Comparison of ENCODE assay signal across 8 mouse cellular contexts in genomic region chr12:100849421-100850138, GRCm38 (mm10). TPM values are rescaled to one million over a fixed set of nuclear protein-coding genes. Genes with fewer than 3 reads are reported as not detected.
DNase-seq lines count a peak whose midpoint lies in the region; ATAC-seq and TF ChIP-seq lines count a peak whose summit lies in the region.

No protein-coding gene starts in this region.

- TF ChIP-seq CTCF in CH12.LX (conservative IDR thresholded peaks at IDR 0.05 in 1 of 2, IDR thresholded peaks at IDR 0.05 in 1 of 2; ENCODE audit: low read depth in 2 of 2, low read length in 2 of 2), result peak; percentile 81 to 95
- peak; percentile 35; the same call in 1 of the 2 replicates for TF ChIP-seq CTCF in lung, adult 2 months (IDR thresholded peaks at IDR 0.05; ENCODE audit: insufficient read depth, low read length)

- no peak for TF ChIP-seq EP300 in CH12.LX (IDR thresholded peaks at IDR 0.05; ENCODE audit: low read length)

- peaks cover 3 to 34% of the 10 kb centered on the region in 2 experiments for H3K36me3 ChIP-seq in CH12.LX (replicated peaks in 1 of 2; ENCODE audit: control insufficient read depth in 1 of 2, insufficient read depth in 1 of 2, low read length in 1 of 2)
- no peaks in the 10 kb centered on the region for H3K36me3 ChIP-seq in neural tube, embryonic 15.5 days

- ATAC-seq in neural tube, embryonic 15.5 days (ENCODE audit: low FRiP score), result peak; percentile 66

- H3K4me1 ChIP-seq in CH12.LX (ENCODE audit: control insufficient read depth in 1 of 2, insufficient read depth in 2 of 2), result peaks cover under 1 to 19% of the 10 kb centered on the region in 2 experiments
- no peaks in the 10 kb centered on the region for H3K4me1 ChIP-seq in lung, adult 2 months (ENCODE audit: control insufficient read depth, insufficient read depth, low read length)
- H3K4me1 ChIP-seq in neural tube, embryonic 15.5 days, result peaks cover 2% of the 10 kb centered on the region; the same call in 1 of the 2 replicates

- 80% methylated on average over 7 of the region's 7 CpGs for WGBS in lung, adult 2 months
- 82% methylated on average over 7 of the region's 7 CpGs for WGBS in neural tube, embryonic 15.5 days

- no peaks in the 10 kb centered on the region for H3K9me3 ChIP-seq in CH12.LX (replicated peaks; ENCODE audit: low read length)
- H3K9me3 ChIP-seq in neural tube, embryonic 15.5 days (replicated peaks), result no peaks in the 10 kb centered on the region

- in situ Hi-C loops in CH12.LX (cut with MboI; ENCODE audit: low pct_ligation_motif_present, low pct_unique_long_range_greater_than_20kb, low sequenced_read_pairs), result loop anchor here (5.0 to 10.0 kb wide), 3 partner anchors 38 to 685 kb away; no protein-coding TSS in a partner anchor

- H3K9ac ChIP-seq in CH12.LX (ENCODE audit: insufficient read depth, low read depth), result no peak overlapping the region
- no peak overlapping the region for H3K9ac ChIP-seq in neural tube, embryonic 15.5 days (replicated peaks)

- TF ChIP-seq RAD21 in CH12.LX (IDR thresholded peaks at IDR 0.05; ENCODE audit: low read depth, low read length), result peak; percentile 93

- intact Hi-C loops in heart, postnatal 14 days (cut with DNase I), result loop anchor here (1.0 to 10.0 kb wide), 3 partner anchors 77 to 685 kb away; no protein-coding TSS in a partner anchor

- H3K4me2 ChIP-seq in CH12.LX (ENCODE audit: insufficient read depth, low read depth, poor library complexity, severe bottlenecking), result no peak overlapping the region
- H3K4me2 ChIP-seq in neural tube, embryonic 15.5 days, result no peak overlapping the region

- dilution Hi-C loops in CH12.LX (cut with MboI; ENCODE audit: extremely low pct_ligation_motif_present, extremely low pct_unique_long_range_greater_than_20kb, low sequenced_read_pairs), result no loop called here

- DNase-seq in CH12.LX (ENCODE audit: extremely low read depth) (peak; percentile 66), R1 (ENCODE audit: low read depth, low spot score) (peak; percentile 65)
- DNase-seq in embryo, embryonic 10 days (ENCODE audit: low spot score), result peak; percentile 81
- peak; percentile 24 to 53 for DNase-seq in heart, postnatal 14 days
- peak; percentile 49 to 52 for DNase-seq in kidney, postnatal 36 days
- peak; percentile 13 for DNase-seq in lung, adult 2 months
- DNase-seq in ovary, adult 18-20 months (ENCODE audit: low spot score), result no peak

- H3K27me3 ChIP-seq in CH12.LX (replicated peaks), result no peaks in the 10 kb centered on the region
- H3K27me3 ChIP-seq in neural tube, embryonic 15.5 days (replicated peaks), result no peaks in the 10 kb centered on the region; the same call in 1 of the 2 replicates

- no peak overlapping the region for H3K27ac ChIP-seq in CH12.LX (ENCODE audit: insufficient read depth, low read depth)
- H3K27ac ChIP-seq in neural tube, embryonic 15.5 days (replicated peaks), result no peak overlapping the region

- no peak for TF ChIP-seq POLR2A in CH12.LX (IDR thresholded peaks at IDR 0.05; ENCODE audit: low read depth, low read length)
- TF ChIP-seq POLR2A in lung, adult 2 months (IDR thresholded peaks at IDR 0.05; ENCODE audit: borderline replicate concordance, extremely low read depth, low read depth, low read length), result no peak

- H3K79me2 ChIP-seq in CH12.LX (replicated peaks; ENCODE audit: control insufficient read depth, extremely low read depth, insufficient read depth, poor library complexity, severe bottlenecking), result no peaks in the 10 kb centered on the region

- H3K4me3 ChIP-seq in CH12.LX (replicated peaks in 1 of 3; ENCODE audit: low read depth in 2 of 3, low read length in 2 of 3, poor library complexity in 1 of 3), result no peak overlapping the region
- no peak overlapping the region for H3K4me3 ChIP-seq in lung, adult 2 months (replicated peaks; ENCODE audit: extremely low read depth, low read depth, low read length)
- H3K4me3 ChIP-seq in neural tube, embryonic 15.5 days (replicated peaks), result no peak overlapping the region

TF ChIP-seq in CH12.LX, 34 proteins besides CTCF, POLR2A, EP300 and RAD21:
- TF ChIP-seq ELF1 (IDR thresholded peaks at IDR 0.05; ENCODE audit: low read depth, low read length) (0 out of 2 replicates have a peak, but pooled peaks have one; percentile 16), KAT2A (IDR thresholded peaks at IDR 0.05; ENCODE audit: insufficient replicate concordance, low read length) (no peak), IRF4 (IDR thresholded peaks at IDR 0.05; ENCODE audit: low read depth, low read length) (no peak), CHD2 (IDR thresholded peaks at IDR 0.05; ENCODE audit: low read length) (no peak), BHLHE40 (IDR thresholded peaks at IDR 0.05; ENCODE audit: low read depth, low read length) (no peak), ZC3H11A (IDR thresholded peaks at IDR 0.05; ENCODE audit: low read depth, low read length) (peak; percentile 86), NELFE (IDR thresholded peaks at IDR 0.05; ENCODE audit: low read depth, low read length) (peak; percentile 24; the same call in 1 of the 2 replicates), TCF12 (IDR thresholded peaks at IDR 0.05; ENCODE audit: low read depth, low read length) (no peak), UBTF (IDR thresholded peaks at IDR 0.05; ENCODE audit: low read depth, low read length) (no peak), USF1 (IDR thresholded peaks at IDR 0.05; ENCODE audit: low read depth, low read length) (no peak), SMC3 (IDR thresholded peaks at IDR 0.05; ENCODE audit: low read depth, low read length) (peak; percentile 98), USF2 (conservative IDR thresholded peaks at IDR 0.05; ENCODE audit: low read depth, low read length) (no peak)

RNA-seq across cellular contexts. Expression of gene Gpr68, which starts 58.4 kb away (rescaled TPM):
- total RNA-seq in CH12.LX (2012; rRNA removed), result 2.3 and 4.2 TPM in 2 replicates
- total RNA-seq in CH12.LX (2014; rRNA removed), result 1.2 TPM in 2 replicates
- 1.5 and 1.6 TPM in 2 replicates for polyA plus RNA-seq in CH12.LX (2012; ENCODE audit: insufficient read length, low read depth)
- under 1 TPM; 0.38 to 0.41 TPM for total RNA-seq in heart, postnatal 14 days (2021)
- 3.2 and 4.2 TPM in 2 replicates for polyA plus RNA-seq in lung, adult 2 months (2012; rRNA removed)
- 7.7 and 10.8 TPM in 2 replicates for polyA plus RNA-seq in neural tube, embryonic 15.5 days (2015; fragmentation: Nextera tagmentation; extraction: Ambion mirVana)
